Mouse (Mus musculus): Measurements from ENCODE around the gene D6Wsu163e. TPM values are rescaled to one million over a fixed set of nuclear protein-coding genes. Genes with fewer than 3 reads are reported as not detected.
A peak's percentile ranks its signal among the peaks of the same experiment; 100 is the strongest.

D6Wsu163e gene
- total RNA-seq (2021): 10 to 100 TPM; 17.5 to 19.7 TPM
- long read RNA-seq, experiment 1, transcript D6Wsu163e-201 (14 exons, 2,501 nt): major isoform, 9 of 16 reads
- long read RNA-seq, experiment 1, partial matches to known transcripts: 3 of 16 reads
- long read RNA-seq, experiment 1, other reads (novel, unspliced or antisense): 4 of 16 reads
- long read RNA-seq, experiment 2, transcript D6Wsu163e-201 (14 exons, 2,501 nt): major isoform, 7 of 11 reads
- long read RNA-seq, experiment 2, partial matches to known transcripts: 0 of 11 reads
- long read RNA-seq, experiment 2, other reads (novel, unspliced or antisense): 3 of 11 reads

DNA sequence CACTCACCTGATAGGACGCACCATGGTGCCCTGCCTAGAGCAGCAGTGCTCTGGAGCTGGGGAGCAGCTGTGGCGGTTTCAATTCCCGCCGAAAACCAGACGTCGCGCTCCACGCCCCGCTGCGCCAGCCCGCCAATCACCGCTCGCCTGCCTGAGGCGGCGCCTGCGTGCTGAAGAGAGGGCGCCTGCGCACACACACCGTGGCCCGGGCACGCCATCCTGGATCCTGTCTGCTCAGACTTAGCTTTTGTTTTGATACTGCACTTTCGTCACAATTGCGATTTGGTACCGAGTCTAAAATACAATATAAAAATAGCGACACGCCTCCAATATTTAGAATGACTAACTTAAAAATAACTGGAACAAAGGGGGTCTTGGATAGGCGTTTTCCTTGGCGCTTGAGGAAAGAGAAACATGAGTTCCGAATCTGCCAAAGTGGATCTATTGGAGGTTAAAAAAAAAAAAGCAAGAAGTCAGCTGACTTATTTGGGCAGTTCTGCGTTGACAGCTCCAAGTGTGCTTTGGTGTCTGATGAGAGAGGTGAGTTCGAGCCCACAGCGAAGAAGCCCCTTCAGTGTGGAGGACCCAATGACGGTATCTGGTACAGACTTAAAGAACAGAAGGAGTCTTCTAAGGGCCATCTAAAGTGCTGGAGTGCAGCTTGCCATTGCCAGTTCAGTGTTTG lies at the start of gene D6Wsu163e, which contains the start of gene Rad51ap1:
TSS of gene D6Wsu163e (plus strand) at position 476 of the 685 bp plus-strand sequence.
TSS of gene Rad51ap1 (minus strand) at position 101 of the 685 bp plus-strand sequence.
- peak; percentile 95 for DNase-seq

- DNase-seq: no peak
These were observed 32.4 kb upstream of the D6Wsu163e start for GRCm38 (mm10) chr6:126907378-126907777.

DNA sequence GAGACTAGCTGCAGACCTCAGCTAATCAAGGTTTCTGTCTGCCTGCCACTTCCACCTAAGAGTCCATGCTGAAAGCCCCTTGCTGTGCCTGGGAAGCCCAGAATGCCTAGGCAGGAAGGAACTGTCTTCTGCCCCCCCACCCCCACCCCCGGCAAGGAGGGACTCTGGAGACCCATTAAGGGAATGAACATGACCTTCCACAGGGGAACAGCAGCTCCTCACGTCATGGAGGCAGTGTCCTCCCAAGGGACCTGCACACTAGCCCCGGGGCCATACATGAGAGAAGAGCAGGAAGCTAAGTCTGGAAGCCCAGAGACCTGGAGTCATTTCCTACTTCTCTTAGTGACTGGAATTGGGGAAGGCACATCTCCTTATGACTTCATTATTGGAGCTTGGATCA lies 31.9 kb upstream of the D6Wsu163e start:
- DNase-seq: no peak

DNA sequence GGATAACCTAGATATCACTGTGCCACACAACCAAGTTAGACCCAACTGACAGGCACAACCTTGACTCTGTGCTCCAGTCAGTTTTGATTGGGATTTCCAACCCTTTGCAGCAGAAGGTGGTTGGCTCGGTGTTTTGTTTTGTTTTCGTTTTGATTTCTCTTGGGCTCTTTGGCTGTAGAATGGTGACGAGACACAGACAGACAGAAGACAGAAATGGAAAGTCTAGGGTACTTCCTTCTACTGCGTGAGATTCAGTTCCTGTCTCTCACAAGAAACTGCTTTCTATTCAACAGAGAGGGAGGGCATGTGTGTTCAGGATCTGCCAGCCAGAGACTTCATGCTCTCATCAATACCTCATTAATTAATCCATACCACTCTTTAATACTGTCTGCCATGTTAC lies 29.0 kb upstream of the D6Wsu163e start:
- no peak for DNase-seq

DNA sequence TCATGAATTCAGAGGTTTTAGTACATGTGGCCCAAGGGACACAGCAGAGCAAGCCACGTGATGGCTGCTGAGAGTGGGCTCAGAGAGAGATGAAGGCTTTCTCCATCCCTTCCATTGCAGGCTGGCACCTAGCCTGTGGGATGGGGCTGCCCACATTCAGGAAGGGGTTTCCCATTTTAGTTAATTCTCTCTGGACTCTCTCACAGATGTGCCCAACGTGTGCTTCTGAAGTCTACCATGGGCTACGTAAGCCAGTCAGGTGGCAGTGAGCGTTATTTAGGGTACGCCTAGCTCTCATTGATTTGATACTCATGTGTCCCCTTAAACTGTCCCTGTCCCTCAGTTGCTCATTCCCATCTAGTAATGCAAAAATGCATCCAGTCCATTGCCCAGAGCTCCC lies 24.8 kb upstream of the D6Wsu163e start:
- DNase-seq: no peak

GRCm38 (mm10) chr6:126921111-126921881 lies 18.5 kb upstream of the D6Wsu163e start, which contains the start of gene Dyrk4:
Gene Dyrk4 (minus strand): TSS chr6:126921839.
- DNase-seq: peak; percentile 14

- DNase-seq: no peak
These were observed 6.9 kb upstream of the D6Wsu163e start for GRCm38 (mm10) chr6:126932896-126933295.

DNA sequence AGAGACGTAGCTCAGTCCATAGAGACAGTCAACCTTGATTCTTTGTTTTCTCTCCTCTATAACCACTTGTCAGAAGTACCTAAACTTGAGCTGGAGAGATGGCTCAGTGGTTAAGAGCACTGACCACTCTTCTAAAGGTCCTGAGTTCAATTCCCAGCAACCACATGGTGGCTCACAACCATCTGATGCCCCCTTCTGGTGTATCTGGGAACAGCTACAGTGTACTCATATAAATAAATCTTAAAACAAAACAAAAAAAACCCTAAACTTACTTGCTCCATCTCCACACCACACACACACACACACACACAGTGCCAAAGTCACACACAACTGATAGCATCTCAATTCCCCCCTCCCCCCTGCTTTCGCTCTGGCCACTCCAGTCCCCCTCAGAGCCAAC lies 1.7 kb upstream of the D6Wsu163e start:
- DNase-seq: no peak

DNA sequence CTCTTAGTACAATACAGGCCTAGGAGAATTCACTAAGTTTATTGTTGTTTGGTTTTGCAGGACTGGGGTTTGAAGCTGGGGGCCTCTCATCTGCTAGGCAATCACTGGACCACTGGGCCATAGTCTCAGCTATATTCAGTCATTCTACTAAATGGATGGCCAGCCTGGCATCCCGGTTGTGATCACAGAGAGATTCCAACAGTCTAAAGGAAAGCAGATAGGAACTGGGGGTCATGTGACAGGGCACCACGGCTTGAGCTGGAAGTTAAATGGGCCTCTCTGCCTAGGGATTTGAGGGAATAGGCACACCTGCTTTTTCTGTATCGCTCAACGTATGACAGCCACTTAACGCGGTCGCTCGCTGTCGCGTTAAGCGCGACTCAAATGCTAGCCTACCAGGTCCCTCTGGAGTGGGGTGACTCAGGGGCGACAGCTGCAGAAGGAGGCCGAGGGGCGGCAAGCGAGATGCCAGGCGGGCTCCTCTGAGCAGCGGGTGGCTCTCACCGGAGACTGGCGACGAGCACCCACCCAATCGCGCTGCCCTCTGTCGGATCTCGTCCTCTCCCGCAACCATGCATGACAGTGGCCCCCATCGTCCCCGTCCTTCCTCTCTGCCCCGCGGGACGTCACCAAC lies 792 bp upstream of the D6Wsu163e start:
- no peak for DNase-seq

DNA sequence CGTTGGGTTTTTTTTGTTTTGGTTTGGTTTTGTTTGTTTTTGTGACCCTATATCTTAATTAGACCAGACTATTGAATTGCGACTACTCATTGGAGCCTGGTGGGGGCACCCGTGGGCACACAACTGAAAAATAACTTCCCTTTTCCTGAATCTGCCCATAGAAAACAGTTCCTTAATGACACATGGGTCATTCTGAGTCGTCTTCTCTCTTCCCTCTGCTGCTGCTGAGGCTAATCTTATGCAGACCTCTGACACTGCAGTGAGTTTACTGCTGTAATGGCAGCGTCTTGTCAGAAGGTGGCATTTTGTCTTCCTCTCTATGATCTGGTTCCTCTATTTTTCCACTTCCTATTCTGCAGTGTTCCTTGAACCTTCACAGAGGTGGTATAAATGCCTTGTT lies 689 bp downstream of the D6Wsu163e start:
- no peak for DNase-seq

GRCm38 (mm10) chr6:126948336-126948735 lies 8.6 kb downstream of the D6Wsu163e start:
- no peak for DNase-seq

GRCm38 (mm10) chr6:126955734-126956133 lies 16.0 kb downstream of the D6Wsu163e start:
- DNase-seq: peak; percentile 84

DNA sequence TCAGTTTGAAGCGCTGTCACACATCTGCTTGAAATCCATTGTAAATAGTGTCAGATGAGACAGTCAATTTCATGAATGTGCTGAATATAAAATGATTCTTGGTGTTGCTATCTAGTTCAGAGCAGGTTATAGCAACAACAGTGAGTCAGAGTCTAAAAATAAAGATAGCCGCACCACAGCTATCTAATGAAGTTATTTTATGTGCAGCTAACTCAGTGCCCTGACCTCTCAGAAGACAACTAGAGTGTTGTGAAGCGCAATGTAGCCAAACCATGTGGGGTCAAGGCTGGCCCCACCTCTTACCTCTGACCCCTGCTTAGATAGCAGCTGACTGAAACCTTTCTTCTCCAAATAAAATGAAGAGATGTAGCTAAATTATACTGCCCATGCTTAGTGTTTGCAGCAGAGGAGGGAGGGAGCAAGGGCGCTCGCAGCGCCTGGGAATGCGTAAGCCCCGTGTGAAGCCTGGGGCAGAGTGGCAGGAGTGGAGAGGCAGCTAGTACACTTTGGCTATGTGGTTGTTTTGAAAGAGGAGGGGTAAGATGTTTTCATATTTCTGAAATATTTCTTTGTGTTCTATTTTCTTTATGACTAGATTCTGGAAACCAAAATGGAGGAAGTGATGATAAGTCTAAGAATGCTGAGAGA lies 21.7 kb downstream of the D6Wsu163e start:
- no peak for DNase-seq

- no peak for DNase-seq
These were observed 22.9 kb downstream of the D6Wsu163e start for GRCm38 (mm10) chr6:126962709-126963108.

DNA sequence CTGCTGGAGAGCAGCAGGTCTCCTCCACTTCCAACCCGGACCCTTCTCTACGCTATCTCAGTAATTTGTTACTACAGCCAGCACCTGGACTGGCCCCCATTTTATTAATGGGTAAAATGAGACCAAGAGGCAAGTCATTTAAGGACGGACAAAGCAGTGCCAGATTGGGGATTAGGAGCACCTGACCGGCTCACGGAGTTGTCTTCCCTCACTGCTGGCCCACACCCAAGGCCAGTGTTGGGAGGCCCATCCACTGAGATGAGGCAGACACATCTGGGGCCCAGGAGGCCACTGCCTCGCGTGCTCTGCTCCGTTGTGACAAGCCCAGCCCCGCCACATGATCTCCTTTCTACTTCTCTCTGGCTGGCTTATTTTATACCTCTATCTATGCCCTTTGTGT lies 23.7 kb downstream of the D6Wsu163e start:
- DNase-seq: no peak

DNA sequence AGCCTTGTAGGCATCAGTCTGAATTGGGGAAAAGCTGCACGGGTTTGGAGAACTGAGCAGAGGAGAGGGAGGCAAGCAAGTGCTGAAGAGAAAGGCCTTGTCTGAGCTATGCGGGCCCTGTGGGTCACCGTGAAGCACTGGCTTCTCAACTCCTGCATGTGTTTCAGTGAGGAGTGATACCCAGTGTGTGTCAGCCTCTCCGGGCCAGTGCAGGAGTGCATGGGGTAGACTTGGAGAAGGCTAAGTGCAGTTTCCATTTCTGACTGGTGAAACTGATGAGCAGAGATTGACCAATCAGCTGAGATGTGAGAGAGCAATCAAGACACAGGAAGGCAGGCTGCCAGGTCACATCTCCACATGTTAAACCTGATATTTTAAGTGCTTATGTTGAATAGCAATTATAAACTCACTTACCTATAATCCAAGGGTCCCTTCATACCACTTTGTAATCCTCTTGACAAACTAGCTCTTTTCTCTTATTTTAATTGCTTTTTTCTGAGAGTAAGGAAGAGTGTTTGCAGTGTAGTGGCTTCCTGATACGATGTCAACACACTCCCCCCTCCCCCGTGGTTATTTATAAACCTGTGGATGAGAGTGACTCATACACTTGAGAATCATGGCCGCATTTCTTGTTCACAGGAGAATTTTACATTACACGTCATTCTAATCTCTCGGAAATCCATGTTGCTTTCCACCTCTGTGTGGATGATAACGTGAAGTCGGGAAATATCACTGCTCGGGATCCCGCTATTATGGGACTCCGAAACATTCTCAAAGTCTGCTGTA lies 26.7 kb downstream of the D6Wsu163e start:
- no peak for DNase-seq

- DNase-seq: no peak
These were observed 41.9 kb downstream of the D6Wsu163e start for GRCm38 (mm10) chr6:126981539-126982234.

GRCm38 (mm10) chr6:126993676-126994075 lies 53.9 kb downstream of the D6Wsu163e start:
- DNase-seq: no peak

GRCm38 (mm10) chr6:126995494-126995893 lies 55.7 kb downstream of the D6Wsu163e start:
- no peak for DNase-seq

DNA sequence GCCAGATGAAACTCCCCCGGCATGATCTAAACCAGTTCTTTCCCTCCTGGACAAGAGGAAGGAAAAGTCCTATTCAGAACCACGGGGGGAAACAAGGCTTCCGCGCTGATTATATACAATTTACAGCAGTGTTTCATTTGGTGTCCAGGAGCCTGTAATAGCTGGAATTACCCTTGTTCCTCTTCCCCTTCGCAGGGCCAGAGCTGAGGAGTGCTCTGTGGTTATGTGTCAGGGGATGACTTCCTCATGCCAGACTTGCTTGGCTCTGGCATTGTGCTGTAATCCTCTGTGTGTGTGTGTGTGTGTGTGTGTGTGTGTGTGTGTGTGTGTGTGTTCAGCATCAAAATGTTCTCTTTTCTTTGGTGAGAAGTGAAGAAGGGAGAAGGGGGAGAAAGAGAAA lies 56.6 kb downstream of the D6Wsu163e start:
- no peak for DNase-seq
